Mouse (Mus musculus): ENCODE results near the gene Wfdc5. TPM values are rescaled to one million over a fixed set of nuclear protein-coding genes. Genes with fewer than 3 reads are reported as not detected.

The Wfdc5 gene
- total RNA-seq, 2 experiments from 2014 or later: not detected

GRCm38 (mm10) chr2:164168571-164168946, 14.0 kb downstream of the Wfdc5 start:
- no peak overlapping the region for H3K27ac ChIP-seq
- H3K4me3 ChIP-seq: peak overlapping the region; percentile 37
- intact Hi-C loops (cut with DNase I): no loop called here
- TF ChIP-seq CTCF (IDR thresholded peaks at IDR 0.05): no peak
- DNase-seq: no peak

- no peak for TF ChIP-seq CTCF (IDR thresholded peaks at IDR 0.05)
- intact Hi-C loops (cut with DNase I): no loop called here
- no peak for DNase-seq
- Histone ChIP-seq H3K27ac (no peak overlapping the region), H3K4me3 (peak overlapping the region; percentile 37)
Observed at GRCm38 (mm10) chr2:164167752-164168570, 14.6 kb downstream of the Wfdc5 start.

- TF ChIP-seq CTCF (IDR thresholded peaks at IDR 0.05): no peak
Observed at GRCm38 (mm10) chr2:164164941-164165340, 17.6 kb downstream of the Wfdc5 start.

GRCm38 (mm10) chr2:164161515-164162055, 21.0 kb downstream of the Wfdc5 start:
- peak; percentile 56 for DNase-seq
- TF ChIP-seq CTCF (IDR thresholded peaks at IDR 0.05): no peak
- intact Hi-C loops (cut with DNase I): no loop called here
- H3K4me3 ChIP-seq: no peak overlapping the region
- peak overlapping the region; percentile 75 for H3K27ac ChIP-seq

More at GRCm38 (mm10) chr2:164164941-164165340, 17.6 kb downstream of the Wfdc5 start:
- Histone ChIP-seq H3K27ac (no peak overlapping the region), H3K4me3 (no peak overlapping the region)
- intact Hi-C loops (cut with DNase I): no loop called here
- no peak for DNase-seq

- DNase-seq: peak; percentile 51
Observed at GRCm38 (mm10) chr2:164158838-164159237, 23.7 kb downstream of the Wfdc5 start.

GRCm38 (mm10) chr2:164156158-164156557, 26.4 kb downstream of the Wfdc5 start:
- TF ChIP-seq CTCF (IDR thresholded peaks at IDR 0.05): no peak
- no peak for DNase-seq
- intact Hi-C loops (cut with DNase I): loop anchor here (2.0 kb wide), 1 partner anchor 13 kb away; no protein-coding TSS in a partner anchor
- Histone ChIP-seq H3K4me3 (no peak overlapping the region), H3K27ac (no peak overlapping the region)

More at GRCm38 (mm10) chr2:164158838-164159237, 23.7 kb downstream of the Wfdc5 start:
- intact Hi-C loops (cut with DNase I): no loop called here
- TF ChIP-seq CTCF (IDR thresholded peaks at IDR 0.05): no peak
- no peak overlapping the region for H3K4me3 ChIP-seq
- H3K27ac ChIP-seq: peak overlapping the region; percentile 78

- intact Hi-C loops (cut with DNase I): no loop called here
- no peak for TF ChIP-seq CTCF (IDR thresholded peaks at IDR 0.05)
- no peak overlapping the region for H3K27ac ChIP-seq
- H3K4me3 ChIP-seq: no peak overlapping the region
- no peak for DNase-seq
Observed at GRCm38 (mm10) chr2:164154007-164154406, 28.5 kb downstream of the Wfdc5 start.

GRCm38 (mm10) chr2:164152341-164152740, 30.2 kb downstream of the Wfdc5 start:
- intact Hi-C loops (cut with DNase I): no loop called here
- H3K27ac ChIP-seq: no peak overlapping the region
- no peak for DNase-seq
- no peak for TF ChIP-seq CTCF (IDR thresholded peaks at IDR 0.05)
- H3K4me3 ChIP-seq: no peak overlapping the region

- H3K27ac ChIP-seq: peak overlapping the region; percentile 70
- TF ChIP-seq CTCF (IDR thresholded peaks at IDR 0.05): no peak
- intact Hi-C loops (cut with DNase I): no loop called here
- H3K4me3 ChIP-seq: no peak overlapping the region
- no peak for DNase-seq
Observed at GRCm38 (mm10) chr2:164150086-164150760, 32.3 kb downstream of the Wfdc5 start.

GRCm38 (mm10) chr2:164146556-164146955, 36.0 kb downstream of the Wfdc5 start:
- Histone ChIP-seq H3K4me3 (no peak overlapping the region), H3K27ac (no peak overlapping the region)
- TF ChIP-seq CTCF (IDR thresholded peaks at IDR 0.05): no peak
- intact Hi-C loops (cut with DNase I): no loop called here
- DNase-seq: no peak

- intact Hi-C loops (cut with DNase I): no loop called here
- no peak for TF ChIP-seq CTCF (IDR thresholded peaks at IDR 0.05)
- Histone ChIP-seq H3K4me3 (no peak overlapping the region), H3K27ac (no peak overlapping the region)
- DNase-seq: no peak
Observed at GRCm38 (mm10) chr2:164144541-164144940, 38.0 kb downstream of the Wfdc5 start.

GRCm38 (mm10) chr2:164144025-164144424, 38.5 kb downstream of the Wfdc5 start:
- H3K27ac ChIP-seq: no peak overlapping the region
- intact Hi-C loops (cut with DNase I): no loop called here
- no peak for TF ChIP-seq CTCF (IDR thresholded peaks at IDR 0.05)
- no peak overlapping the region for H3K4me3 ChIP-seq
- no peak for DNase-seq

GRCm38 (mm10) chr2:164142021-164142420, 40.5 kb downstream of the Wfdc5 start:
- intact Hi-C loops (cut with DNase I): loop anchor here (2.0 kb wide), 1 partner anchor 15 kb away; no protein-coding TSS in a partner anchor
- DNase-seq: peak; percentile 60
- Histone ChIP-seq H3K4me3 (peak overlapping the region; percentile 52), H3K27ac (peak overlapping the region; percentile 91)
- no peak for TF ChIP-seq CTCF (IDR thresholded peaks at IDR 0.05)

Measured in gastrocnemius, adult 2 months (tissue).